Mouse (Mus musculus): ENCODE data around the gene Ncs1. TPM values are rescaled to one million over a fixed set of nuclear protein-coding genes. Genes with fewer than 3 reads are reported as not detected.

Ncs1 gene
- polyA plus RNA-seq, 1 experiment, result 6.4 TPM

- no peak for DNase-seq (ENCODE audit: low spot score)
Measured at GRCm38 (mm10) chr2:31278483-31278882, 32.9 kb downstream of the Ncs1 start.

- no peak for DNase-seq (ENCODE audit: low spot score)
Measured at GRCm38 (mm10) chr2:31281138-31281537, 35.5 kb downstream of the Ncs1 start.

GRCm38 (mm10) chr2:31282266-31282665 is 36.6 kb downstream of the Ncs1 start:
- DNase-seq (ENCODE audit: low spot score), result no peak

GRCm38 (mm10) chr2:31282880-31283279 is 37.3 kb downstream of the Ncs1 start:
- no peak for DNase-seq (ENCODE audit: low spot score)

- no peak for DNase-seq (ENCODE audit: low spot score)
Measured at GRCm38 (mm10) chr2:31284531-31284930, 38.9 kb downstream of the Ncs1 start.

GRCm38 (mm10) chr2:31291421-31291820 is 45.8 kb downstream of the Ncs1 start:
- peak; percentile 49 for DNase-seq (ENCODE audit: low spot score)

- peak; percentile 51 for DNase-seq (ENCODE audit: low spot score)
Measured at GRCm38 (mm10) chr2:31294985-31295384, 49.4 kb downstream of the Ncs1 start.

GRCm38 (mm10) chr2:31296395-31296794 is 50.8 kb downstream of the Ncs1 start:
- no peak for DNase-seq (ENCODE audit: low spot score)

- no peak for DNase-seq (ENCODE audit: low spot score)
Measured at GRCm38 (mm10) chr2:31297602-31298268, 52.1 kb downstream of the Ncs1 start.

- no peak for DNase-seq (ENCODE audit: low spot score)
Measured at GRCm38 (mm10) chr2:31298814-31299213, 53.2 kb downstream of the Ncs1 start.

GRCm38 (mm10) chr2:31299266-31299665 is 53.6 kb downstream of the Ncs1 start:
- DNase-seq (ENCODE audit: low spot score), result no peak

- no peak for DNase-seq (ENCODE audit: low spot score)
Measured at GRCm38 (mm10) chr2:31299996-31300395, 54.4 kb downstream of the Ncs1 start.

GRCm38 (mm10) chr2:31303177-31303576 is 57.6 kb downstream of the Ncs1 start:
- no peak for DNase-seq (ENCODE audit: low spot score)

GRCm38 (mm10) chr2:31304191-31304590 is 58.6 kb downstream of the Ncs1 start:
- no peak for DNase-seq (ENCODE audit: low spot score)

GRCm38 (mm10) chr2:31304801-31305665 is 59.4 kb downstream of the Ncs1 start:
- DNase-seq (ENCODE audit: low spot score), result no peak

GRCm38 (mm10) chr2:31305684-31306083 is 60.1 kb downstream of the Ncs1 start:
- no peak for DNase-seq (ENCODE audit: low spot score)

GRCm38 (mm10) chr2:31308257-31308656 is 62.6 kb downstream of the Ncs1 start:
- no peak for DNase-seq (ENCODE audit: low spot score)

GRCm38 (mm10) chr2:31309549-31309948 is 63.9 kb downstream of the Ncs1 start:
- no peak for DNase-seq (ENCODE audit: low spot score)

- no peak for DNase-seq (ENCODE audit: low spot score)
Measured at GRCm38 (mm10) chr2:31314007-31314465, 68.4 kb downstream of the Ncs1 start, which contains the start of gene Hmcn2. TSS of gene Hmcn2 (plus strand) at chr2:31314415.

- no peak for DNase-seq (ENCODE audit: low spot score)
Measured at GRCm38 (mm10) chr2:31318162-31318561, 72.5 kb downstream of the Ncs1 start.

- DNase-seq (ENCODE audit: low spot score), result no peak
Measured at GRCm38 (mm10) chr2:31319200-31319599, 73.6 kb downstream of the Ncs1 start.

- no peak for DNase-seq (ENCODE audit: low spot score)
Measured at GRCm38 (mm10) chr2:31327186-31327585, 81.6 kb downstream of the Ncs1 start.
